Mouse (Mus musculus): ENCODE data around the gene Vars. TPM values are rescaled to one million over a fixed set of nuclear protein-coding genes. Genes with fewer than 3 reads are reported as not detected.
"Not testable (repeated sequence)": the region's sequence is repeated elsewhere in the genome, so short reads cannot be mapped to it uniquely, and the experiment has no call there.

Gene Vars
- 123 TPM for polyA plus RNA-seq (2021)

GRCm38 (mm10) chr17:35000717-35001451, at the start of gene Vars:
Gene Vars (plus strand): TSS chr17:35000987.
- peak; percentile 72 for ATAC-seq
- TF ChIP-seq CTCF (IDR thresholded peaks at IDR 0.05): no peak
- CTCF ChIA-PET: interaction anchor here (1.1 kb wide), 1 partner anchor 48 kb away, joined by 3 read pairs; no protein-coding TSS in a partner anchor
- H3K27me3 ChIP-seq: no peaks in the 10 kb centered on the region
- in situ Hi-C loops (cut with MboI; ENCODE audit: low pct_unique_long_range_greater_than_20kb): no loop called here
- no peak for DNase-seq (ENCODE audit: low read depth, low spot score)
- POLR2A ChIA-PET: interaction anchor here (0.6 to 1.3 kb wide), 5 partner anchors 11 to 240 kb away, joined by 3 to 6 read pairs (median 3); partner anchors contain the start of genes Clic1 and Gpank1

GRCm38 (mm10) chr17:34951636-34952377, 49.0 kb upstream of the Vars start:
- in situ Hi-C loops (cut with MboI; ENCODE audit: low pct_unique_long_range_greater_than_20kb): no loop called here
- H3K27me3 ChIP-seq: no peaks in the 10 kb centered on the region
- ATAC-seq (no peak), DNase-seq (ENCODE audit: low read depth, low spot score) (no peak)
- POLR2A ChIA-PET: interaction anchor here (0.6 to 1.8 kb wide), 10 partner anchors 10 to 976 kb away, joined by 3 to 9 read pairs (median 3); no protein-coding TSS in a partner anchor
- TF ChIP-seq CTCF (IDR thresholded peaks at IDR 0.05): no peak
- CTCF ChIA-PET: interaction anchor here (0.6 to 4.6 kb wide), 7 partner anchors 9 to 96 kb away, joined by 3 to 22 read pairs (median 3); partner anchors contain the start of gene Vars

GRCm38 (mm10) chr17:34952378-34953040, 48.3 kb upstream of the Vars start:
- ChIA-PET POLR2A (interaction anchor here (0.6 to 1.3 kb wide), 4 partner anchors 24 to 976 kb away, joined by 3 read pairs; no protein-coding TSS in a partner anchor), CTCF (interaction anchor here (0.6 to 4.6 kb wide), 5 partner anchors 10 to 48 kb away, joined by 3 to 22 read pairs (median 3); partner anchors contain the start of gene Vars)
- ATAC-seq: no peak
- TF ChIP-seq CTCF (IDR thresholded peaks at IDR 0.05): peak; percentile 89
- DNase-seq (ENCODE audit: low read depth, low spot score): no peak
- no peaks in the 10 kb centered on the region for H3K27me3 ChIP-seq
- in situ Hi-C loops (cut with MboI; ENCODE audit: low pct_unique_long_range_greater_than_20kb): no loop called here

- ATAC-seq: no peak
- no peaks in the 10 kb centered on the region for H3K27me3 ChIP-seq
- CTCF ChIA-PET: interaction anchor here (1.1 to 1.3 kb wide), 2 partner anchors 21 to 36 kb away, joined by 3 to 8 read pairs; no protein-coding TSS in a partner anchor
- TF ChIP-seq CTCF (IDR thresholded peaks at IDR 0.05): no peak
- DNase-seq (ENCODE audit: low read depth, low spot score): no peak
- POLR2A ChIA-PET: no interaction called here
- in situ Hi-C loops (cut with MboI; ENCODE audit: low pct_unique_long_range_greater_than_20kb): no loop called here
These were observed 47.5 kb upstream of the Vars start for GRCm38 (mm10) chr17:34953258-34953657.

GRCm38 (mm10) chr17:34953904-34954303, 46.9 kb upstream of the Vars start:
- POLR2A ChIA-PET: no interaction called here
- DNase-seq (ENCODE audit: low read depth, low spot score): no peak
- H3K27me3 ChIP-seq: no peaks in the 10 kb centered on the region
- no peak for ATAC-seq
- TF ChIP-seq CTCF (IDR thresholded peaks at IDR 0.05): no peak
- CTCF ChIA-PET: no interaction called here
- in situ Hi-C loops (cut with MboI; ENCODE audit: low pct_unique_long_range_greater_than_20kb): no loop called here

DNA sequence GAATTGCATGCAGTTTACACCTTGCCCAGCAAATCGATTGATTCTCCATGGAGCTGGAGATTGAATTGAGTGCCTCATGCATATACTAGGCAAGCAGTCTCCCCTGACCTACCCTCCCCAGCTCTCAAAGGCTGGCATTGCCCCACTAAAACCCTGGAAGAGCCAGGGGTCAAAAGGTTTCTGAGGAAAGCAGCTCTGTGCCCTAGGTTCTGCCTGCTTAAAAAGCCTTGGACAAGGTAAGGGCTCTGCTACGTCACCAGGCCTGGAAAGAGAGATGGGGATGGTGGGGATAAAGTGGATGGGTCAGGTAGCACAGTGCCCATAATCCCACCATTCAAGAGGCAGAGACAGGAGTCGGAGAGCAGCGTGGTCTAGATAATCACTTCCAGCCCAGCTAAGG, 46.0 kb upstream of the Vars start:
- no peak for ATAC-seq
- CTCF ChIA-PET: interaction anchor here (1.1 to 2.8 kb wide), 5 partner anchors 10 to 32 kb away, joined by 3 to 23 read pairs (median 4); partner anchors contain the start of gene Lsm2
- no peak for DNase-seq (ENCODE audit: low read depth, low spot score)
- in situ Hi-C loops (cut with MboI; ENCODE audit: low pct_unique_long_range_greater_than_20kb): no loop called here
- no peak for TF ChIP-seq CTCF (IDR thresholded peaks at IDR 0.05)
- POLR2A ChIA-PET: interaction anchor here (0.7 to 1.0 kb wide), 2 partner anchors 10 to 26 kb away, joined by 3 read pairs; no protein-coding TSS in a partner anchor
- no peaks in the 10 kb centered on the region for H3K27me3 ChIP-seq

DNA sequence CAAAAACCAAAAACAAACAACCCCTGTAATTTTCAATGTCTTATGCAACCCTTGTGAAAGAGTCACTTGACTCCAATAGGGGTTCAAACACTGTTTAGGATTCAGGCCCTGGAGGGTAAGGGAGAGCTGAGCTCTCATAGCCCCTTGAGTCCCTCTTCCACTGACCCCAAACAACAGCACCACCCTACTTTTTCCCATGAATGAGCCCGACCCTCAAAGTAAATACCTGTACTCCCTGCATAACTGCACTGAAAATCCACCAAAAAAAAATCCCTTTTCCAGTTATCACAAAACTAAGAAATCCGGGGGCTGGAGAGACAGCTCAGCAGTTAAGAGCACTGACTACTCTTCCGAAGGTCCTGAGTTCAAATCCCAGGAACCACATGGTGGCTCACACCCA, 44.9 kb upstream of the Vars start:
- CTCF ChIA-PET: interaction anchor here (1.3 to 2.8 kb wide), 8 partner anchors 9 to 79 kb away, joined by 3 to 23 read pairs (median 6); partner anchors contain the start of genes Hspa1a, Hspa1l and Lsm2
- no peak for TF ChIP-seq CTCF (IDR thresholded peaks at IDR 0.05)
- no peak for ATAC-seq
- in situ Hi-C loops (cut with MboI; ENCODE audit: low pct_unique_long_range_greater_than_20kb): no loop called here
- H3K27me3 ChIP-seq: no peaks in the 10 kb centered on the region
- no peak for DNase-seq (ENCODE audit: low read depth, low spot score)
- POLR2A ChIA-PET: interaction anchor here (0.6 to 1.1 kb wide), 3 partner anchors 25 to 28 kb away, joined by 3 to 5 read pairs (median 3); partner anchors contain the start of gene Lsm2

DNA sequence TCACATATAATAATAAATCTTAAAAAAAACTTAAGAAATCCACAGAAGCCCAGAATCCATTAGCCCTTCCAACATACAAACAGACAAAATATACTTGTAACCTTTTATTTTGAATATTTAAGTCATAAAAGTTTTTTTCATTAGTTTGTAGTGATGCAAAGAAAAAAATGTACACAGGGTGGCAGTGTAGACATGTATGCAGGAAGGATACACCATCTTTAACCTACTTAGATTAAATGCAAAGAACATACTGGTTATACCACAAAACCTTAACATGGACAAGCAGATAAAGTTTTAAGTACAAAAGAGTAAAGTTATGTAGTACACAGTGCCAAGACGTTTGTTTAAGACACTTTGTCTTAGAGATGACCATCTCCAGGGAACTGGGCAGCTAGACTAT, 44.4 kb upstream of the Vars start:
- H3K27me3 ChIP-seq: no peaks in the 10 kb centered on the region
- no peak for ATAC-seq
- peak; percentile 43 for TF ChIP-seq CTCF (IDR thresholded peaks at IDR 0.05)
- in situ Hi-C loops (cut with MboI; ENCODE audit: low pct_unique_long_range_greater_than_20kb): no loop called here
- CTCF ChIA-PET: interaction anchor here (1.3 to 2.8 kb wide), 7 partner anchors 9 to 78 kb away, joined by 3 to 23 read pairs (median 7); partner anchors contain the start of genes Hspa1a, Hspa1l and Lsm2
- POLR2A ChIA-PET: interaction anchor here (1.0 to 1.1 kb wide), 2 partner anchors 25 to 28 kb away, joined by 3 to 5 read pairs; partner anchors contain the start of gene Lsm2
- DNase-seq (ENCODE audit: low read depth, low spot score): no peak

DNA sequence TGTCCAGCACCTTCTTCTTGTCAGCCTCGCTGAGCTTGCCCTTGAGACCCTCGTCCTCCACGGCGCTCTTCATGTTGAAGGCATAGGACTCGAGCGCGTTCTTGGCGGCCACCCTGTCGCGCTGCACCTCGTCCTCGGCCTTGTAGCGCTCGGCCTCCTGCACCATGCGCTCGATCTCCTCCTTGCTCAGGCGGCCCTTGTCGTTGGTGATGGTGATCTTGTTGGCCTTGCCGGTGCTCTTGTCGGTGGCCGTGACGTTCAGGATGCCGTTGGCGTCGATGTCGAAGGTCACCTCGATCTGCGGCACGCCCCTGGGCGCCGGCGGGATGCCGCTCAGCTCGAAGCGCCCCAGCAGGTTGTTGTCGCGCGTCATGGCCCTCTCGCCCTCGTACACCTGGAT, 43.5 kb upstream of the Vars start:
- in situ Hi-C loops (cut with MboI; ENCODE audit: low pct_unique_long_range_greater_than_20kb); H3K27me3 ChIP-seq; ATAC-seq; DNase-seq (ENCODE audit: low read depth, low spot score); POLR2A ChIA-PET: not testable (repeated sequence)
- CTCF ChIA-PET: interaction anchor here (1.6 to 2.8 kb wide), 3 partner anchors 15 to 23 kb away, joined by 4 to 23 read pairs (median 12); partner anchors contain the start of genes Hspa1a, Hspa1l and Lsm2

GRCm38 (mm10) chr17:34957966-34958365, 42.8 kb upstream of the Vars start:
- POLR2A ChIA-PET; H3K27me3 ChIP-seq; CTCF ChIA-PET; ATAC-seq; DNase-seq (ENCODE audit: low read depth, low spot score); in situ Hi-C loops (cut with MboI; ENCODE audit: low pct_unique_long_range_greater_than_20kb): not testable (repeated sequence)

- H3K27me3 ChIP-seq; DNase-seq (ENCODE audit: low read depth, low spot score); in situ Hi-C loops (cut with MboI; ENCODE audit: low pct_unique_long_range_greater_than_20kb); POLR2A ChIA-PET; ATAC-seq: not testable (repeated sequence)
- CTCF ChIA-PET: interaction anchor here (1.5 kb wide), 1 partner anchor 28 kb away, joined by 3 read pairs; no protein-coding TSS in a partner anchor
These were observed 42.1 kb upstream of the Vars start for GRCm38 (mm10) chr17:34958734-34959129.

- DNase-seq (ENCODE audit: low read depth, low spot score) (peak; percentile 64), ATAC-seq (peak; percentile 82)
- CTCF ChIA-PET: interaction anchor here (1.5 kb wide), 1 partner anchor 27 kb away, joined by 3 read pairs; no protein-coding TSS in a partner anchor
- in situ Hi-C loops (cut with MboI; ENCODE audit: low pct_unique_long_range_greater_than_20kb); POLR2A ChIA-PET; H3K27me3 ChIP-seq: not testable (repeated sequence)
These were observed 41.5 kb upstream of the Vars start, which contains the start of gene Hspa1b for GRCm38 (mm10) chr17:34959130-34959778. Gene Hspa1b (minus strand): TSS chr17:34959238.

Data from Patski (cell line).